Mouse (Mus musculus) yolk sac, embryonic 10.5 days (tissue): ENCODE measurements around the gene Arfgef3.
A peak's percentile ranks its signal among the peaks of the same experiment; 100 is the strongest.
"Not testable (repeated sequence)": the region's sequence is repeated elsewhere in the genome, so short reads cannot be mapped to it uniquely, and the experiment has no call there.

Experiments
- DNase-seq: peaks from one replicate; pipeline ENCODE4 v3.0.0-alpha.2; 2017; ENCODE audit warnings: low spot score

Arfgef3 gene

GRCm38 (mm10) chr10:18680661-18681384, 62.9 kb downstream of the Arfgef3 start:
- peak; percentile 25 for DNase-seq

GRCm38 (mm10) chr10:18678836-18679235, 64.9 kb downstream of the Arfgef3 start:
- no peak for DNase-seq

- no peak for DNase-seq
These were observed 79.0 kb downstream of the Arfgef3 start for GRCm38 (mm10) chr10:18664794-18665193.

- DNase-seq, result no peak
These were observed 79.7 kb downstream of the Arfgef3 start for GRCm38 (mm10) chr10:18664016-18664415.

GRCm38 (mm10) chr10:18661606-18662220, 82.0 kb downstream of the Arfgef3 start:
- DNase-seq, result no peak

GRCm38 (mm10) chr10:18660998-18661397, 82.8 kb downstream of the Arfgef3 start:
- DNase-seq, result no peak

GRCm38 (mm10) chr10:18657588-18657987, 86.2 kb downstream of the Arfgef3 start:
- no peak for DNase-seq

- DNase-seq, result no peak
These were observed 96.7 kb downstream of the Arfgef3 start for GRCm38 (mm10) chr10:18647069-18647468.

- DNase-seq, result peak; percentile 9
These were observed 97.7 kb downstream of the Arfgef3 start for GRCm38 (mm10) chr10:18646035-18646434.

- DNase-seq, result no peak
These were observed 99.4 kb downstream of the Arfgef3 start for GRCm38 (mm10) chr10:18644346-18644745.

GRCm38 (mm10) chr10:18643506-18643905, 100.2 kb downstream of the Arfgef3 start:
- DNase-seq, result no peak

GRCm38 (mm10) chr10:18642854-18643253, 100.9 kb downstream of the Arfgef3 start:
- peak; percentile 32 for DNase-seq

GRCm38 (mm10) chr10:18640596-18640995, 103.2 kb downstream of the Arfgef3 start:
- no peak for DNase-seq

GRCm38 (mm10) chr10:18635450-18635849, 108.3 kb downstream of the Arfgef3 start:
- no peak for DNase-seq

- DNase-seq, result no peak
These were observed 109.3 kb downstream of the Arfgef3 start for GRCm38 (mm10) chr10:18634405-18634985.

GRCm38 (mm10) chr10:18630498-18630897, 113.3 kb downstream of the Arfgef3 start:
- no peak for DNase-seq

- DNase-seq, result no peak
These were observed 116.2 kb downstream of the Arfgef3 start for GRCm38 (mm10) chr10:18627530-18627929.

GRCm38 (mm10) chr10:18612796-18613195, 131.0 kb downstream of the Arfgef3 start:
- no peak for DNase-seq

- DNase-seq, result not testable (repeated sequence)
These were observed 138.8 kb downstream of the Arfgef3 start for GRCm38 (mm10) chr10:18604827-18605535.

GRCm38 (mm10) chr10:18602030-18602429, 141.7 kb downstream of the Arfgef3 start:
- DNase-seq, result peak; percentile 42

GRCm38 (mm10) chr10:18597601-18598000, 146.1 kb downstream of the Arfgef3 start:
- DNase-seq, result no peak

GRCm38 (mm10) chr10:18589455-18589854, 154.3 kb downstream of the Arfgef3 start:
- no peak for DNase-seq

GRCm38 (mm10) chr10:18584188-18584587, 159.6 kb downstream of the Arfgef3 start:
- DNase-seq, result peak; percentile 11
